In the genomic region with DNA sequence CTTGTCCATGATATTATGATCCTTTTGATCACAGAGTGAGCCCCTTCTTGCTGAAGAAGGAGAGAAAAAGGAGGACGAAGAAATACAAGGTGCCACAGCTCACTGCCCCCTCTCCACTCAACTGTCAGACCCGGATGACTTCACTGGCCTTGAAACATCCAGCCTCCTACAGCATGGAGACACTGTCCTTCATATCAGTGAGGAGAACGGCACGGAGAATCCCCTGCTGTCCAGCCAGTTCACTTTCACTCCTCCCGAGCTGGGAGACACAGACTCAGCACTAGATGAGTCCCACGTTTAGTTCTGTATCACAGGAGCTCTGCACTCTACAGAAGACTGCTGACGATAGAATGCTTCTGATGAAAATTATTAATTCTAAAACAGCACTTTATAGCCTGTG, we compare ENCODE assay signal across 19 mouse cellular contexts. TPM values are rescaled to one million over a fixed set of nuclear protein-coding genes. Genes with fewer than 3 reads are reported as not detected.
DNase-seq lines count a peak whose midpoint lies in the region; ATAC-seq lines count a peak whose summit lies in the region.
"Had no signal": no experiment of that assay in that cellular context is flagged by ENCODE, and none has a peak within 500 bp of the region (broad histone marks: within the 10 kb centered on the region; RNA-seq: fewer than 3 reads in every experiment).

No protein-coding gene starts in this region.

- intact Hi-C loops in left cerebral cortex, postnatal 36 days (cut with DNase I): no loop called here

- 0 out of 2 replicates have a peak overlapping the region, but pooled peaks have one; percentile 50 for H3K9ac ChIP-seq in heart, embryonic 13.5 days
- no peak overlapping the region for H3K9ac ChIP-seq in kidney, embryonic 15.5 days
- H3K9ac ChIP-seq: forebrain, embryonic 12.5 days; heart, embryonic 15.5 days; hindbrain, embryonic 14.5 days; intestine, embryonic 15.5 days had no signal

- no peaks in the 10 kb centered on the region for H3K9me3 ChIP-seq in heart, embryonic 13.5 days
- H3K9me3 ChIP-seq in kidney, embryonic 15.5 days (replicated peaks): no peaks in the 10 kb centered on the region
- H3K9me3 ChIP-seq: forebrain, embryonic 12.5 days; heart, embryonic 15.5 days; hindbrain, embryonic 10.5 days; intestine, embryonic 15.5 days had no signal

- ATAC-seq in heart, embryonic 13.5 days (ENCODE audit: extremely low read depth, insufficient number of reproducible peaks, low FRiP score, low TSS enrichment): no peak
- ATAC-seq in kidney, embryonic 15.5 days (replicated peaks; ENCODE audit: low FRiP score): no peak
- ATAC-seq: forebrain, embryonic 16.5 days; intestine, embryonic 15.5 days had no signal

- 30% methylated on average over 7 of the region's 7 CpGs for WGBS in heart, embryonic 13.5 days
- 65% methylated on average over 7 of the region's 7 CpGs for WGBS in kidney, embryonic 15.5 days

- H3K4me1 ChIP-seq in heart, embryonic 13.5 days: no peaks in the 10 kb centered on the region
- peaks cover 3% of the 10 kb centered on the region; the same call in 1 of the 2 replicates for H3K4me1 ChIP-seq in kidney, embryonic 15.5 days
- H3K4me1 ChIP-seq: heart, embryonic 15.5 days; intestine, embryonic 15.5 days had no signal

- H3K27ac ChIP-seq in heart, embryonic 13.5 days (replicated peaks): no peak overlapping the region
- H3K27ac ChIP-seq in kidney, embryonic 15.5 days: no peak overlapping the region
- H3K27ac ChIP-seq: forebrain, embryonic 12.5 days; heart, embryonic 15.5 days; hindbrain, embryonic 10.5 days; hindbrain, embryonic 14.5 days; intestine, embryonic 15.5 days had no signal

- no peak overlapping the region for H3K4me3 ChIP-seq in heart, embryonic 13.5 days
- H3K4me3 ChIP-seq in kidney, embryonic 15.5 days (replicated peaks): no peak overlapping the region
- H3K4me3 ChIP-seq: forebrain, embryonic 12.5 days; heart, embryonic 15.5 days; hindbrain, embryonic 10.5 days; intestine, embryonic 15.5 days had no signal

- no peaks in the 10 kb centered on the region for H3K36me3 ChIP-seq in heart, embryonic 13.5 days
- H3K36me3 ChIP-seq in kidney, embryonic 15.5 days: no peaks in the 10 kb centered on the region
- H3K36me3 ChIP-seq: forebrain, embryonic 12.5 days; heart, embryonic 15.5 days; hindbrain, embryonic 10.5 days; intestine, embryonic 15.5 days had no signal

- H3K4me2 ChIP-seq in heart, embryonic 13.5 days: peak overlapping the region; percentile 21; the same call in 1 of the 2 replicates
- no peak overlapping the region for H3K4me2 ChIP-seq in kidney, embryonic 15.5 days
- H3K4me2 ChIP-seq: forebrain, embryonic 12.5 days; heart, embryonic 15.5 days; hindbrain, embryonic 14.5 days; intestine, embryonic 15.5 days had no signal

- H3K27me3 ChIP-seq in heart, embryonic 13.5 days (replicated peaks): no peaks in the 10 kb centered on the region; the same call in 1 of the 2 replicates
- H3K27me3 ChIP-seq in kidney, embryonic 15.5 days: 0 out of 2 replicates have a peak, but pooled peaks cover 3% of the 10 kb centered on the region
- H3K27me3 ChIP-seq: forebrain, embryonic 12.5 days; heart, embryonic 15.5 days; intestine, embryonic 15.5 days had no signal

- DNase-seq in heart, adult 8-10 months (ENCODE audit: low spot score): no peak
- DNase-seq in adrenal gland, adult 2 months: peak; percentile 49
- DNase-seq in adrenal gland, adult 8-10 months: peak; percentile 19
- peak; percentile 51 to 54 for DNase-seq in adrenal gland, postnatal 36 days
- DNase-seq in left cerebral cortex, postnatal 36 days (ENCODE audit: low spot score in 2 of 2): no peak
- DNase-seq: cerebellum, adult 18-20 months; cerebellum, adult 9-11 months; cerebellum, postnatal 36 days; gastrocnemius, postnatal 10 days; heart, adult 18-20 months; kidney, adult 18-20 months had no signal

RNA-seq across cellular contexts. Expression of a gene that starts 5.3 kb away (rescaled TPM):
- 26.5 and 27.3 TPM in 2 replicates for polyA plus RNA-seq in heart, embryonic 13.5 days (2015; fragmentation: Nextera tagmentation; extraction: Ambion mirVana)
- 10 to 100 TPM in 3 of 4 experiments, 1 to 10 TPM in 1; 9.9 to 12.2 (median 11.0) TPM for total RNA-seq in heart, adult 8-10 months (2022)
- 10 to 100 TPM; 74.5 to 81.4 TPM for total RNA-seq in adrenal gland, adult 2 months (2021)
- 25.7 and 26.0 TPM in 2 replicates for polyA plus RNA-seq in adrenal gland, adult 2 months (2012; rRNA removed)
- total RNA-seq in adrenal gland, adult 8-10 months (2022): 10 to 100 TPM; 57.7 to 98.1 (median 71.6) TPM
- 10 to 100 TPM; 66.5 to 82.7 TPM for total RNA-seq in adrenal gland, postnatal 36 days (2021)
- polyA plus RNA-seq in kidney, embryonic 15.5 days (2015; fragmentation: Nextera tagmentation; extraction: Ambion mirVana): 45.5 and 51.1 TPM in 2 replicates
- 10 to 100 TPM; 31.4 to 32.4 TPM for total RNA-seq in left cerebral cortex, postnatal 36 days (2021)

Comparison
In these comparisons a context has a peak if more than half of its experiments do, and no peak if none do; other contexts are left out.
1. DNase-seq: peak in adrenal gland, adult 2 months (single experiment), adrenal gland, adult 8-10 months (single experiment) and adrenal gland, postnatal 36 days (2 of 2); none in heart, adult 8-10 months (single experiment) and left cerebral cortex, postnatal 36 days (0 of 2).